Mouse (Mus musculus) hindbrain, embryonic 15.5 days (tissue): ENCODE results near the gene Malrd1. TPM values are rescaled to one million over a fixed set of nuclear protein-coding genes. Genes with fewer than 3 reads are reported as not detected.

Experiments used
- ATAC-seq: fragments of 200-750 bp; cut with Nextera tagmentation; 2 replicates; pipeline ENCODE4 v1.8.0; 2017; ENCODE audit warnings: low read depth, moderate number of reproducible peaks, moderate TSS enrichment; ENCODE audit not compliant: low FRiP score
- H3K27ac ChIP-seq: fragments of 300-500 bp; sonication (generic); replicated peaks from 2 replicates; pipeline ENCODE4 v1.5.1; 2015; ENCODE audit warnings: mild to moderate bottlenecking, inconsistent platforms
- H3K27me3 ChIP-seq: fragments of 300-500 bp; sonication (generic); 2 replicates; pipeline ENCODE4 v1.6.1; 2015; ENCODE audit warnings: control low read depth, inconsistent platforms
- H3K36me3 ChIP-seq: fragments of 300-500 bp; sonication (generic); 2 replicates; pipeline ENCODE4 v1.6.1; 2015; ENCODE audit warnings: control low read depth, inconsistent platforms
- H3K4me1 ChIP-seq: fragments of 300-500 bp; sonication (generic); replicated peaks from 2 replicates; pipeline ENCODE4 v1.6.1; 2015; ENCODE audit warnings: control low read depth, inconsistent platforms
- H3K4me2 ChIP-seq: fragments of 300-500 bp; sonication (generic); 2 replicates; pipeline ENCODE4 v1.6.1; 2015; ENCODE audit warnings: moderate library complexity, mild to moderate bottlenecking, inconsistent platforms
- H3K4me3 ChIP-seq: fragments of 300-500 bp; sonication (generic); 2 replicates; pipeline ENCODE4 v1.5.1; 2015; ENCODE audit warnings: mild to moderate bottlenecking, inconsistent platforms
- H3K9ac ChIP-seq: fragments of 300-500 bp; sonication (generic); 2 replicates; pipeline ENCODE4 v1.6.1; 2015; ENCODE audit warnings: inconsistent platforms
- H3K9me3 ChIP-seq: fragments of 300-500 bp; sonication (generic); 2 replicates; pipeline ENCODE4 v1.6.1; 2016; ENCODE audit warnings: control low read depth, inconsistent platforms
- WGBS: fragments of 180-500 bp; shearing (Covaris S2); methylation state at CpG from one replicate; pipeline ENCODE4 v1.1.7; 2015; 5-methylcytosine and 5-hydroxymethylcytosine counted together
- polyA plus RNA-seq: library from polyadenylated mRNA; unstranded; fragments of >200 nt; fragmentation: Nextera tagmentation; extraction: Ambion mirVana; gene quantifications from 2 replicates; pipeline ENCODE4 v1.2.1, GENCODE M21; 2015

The Malrd1 gene
- polyA plus RNA-seq, 1 experiment from 2014 or later = 0.08 TPM

DNA sequence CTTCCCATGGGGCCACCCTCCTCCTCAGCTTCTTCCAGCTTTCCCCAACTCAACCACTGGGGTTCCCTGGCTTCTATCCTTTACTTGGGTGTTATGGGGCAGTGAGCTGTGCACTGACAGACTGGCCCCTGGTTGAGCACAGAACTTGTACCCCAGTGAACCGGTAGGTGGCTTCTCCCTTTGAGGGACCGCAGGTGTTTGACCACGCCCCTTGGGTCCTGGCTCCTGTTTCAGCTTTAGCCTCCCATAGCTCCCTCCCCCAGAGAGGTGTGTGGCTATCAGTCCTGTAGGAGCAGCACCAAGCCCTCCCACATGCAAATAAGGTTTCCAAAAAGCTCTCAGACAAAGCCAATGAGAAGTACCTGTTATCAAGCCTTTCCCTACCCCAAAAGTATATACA is 584.4 kb downstream of the Malrd1 start:
- Histone ChIP-seq H3K4me1 (no peaks in the 10 kb centered on the region), H3K4me3 (no peak overlapping the region), H3K27me3 (no peaks in the 10 kb centered on the region), H3K36me3 (no peaks in the 10 kb centered on the region), H3K4me2 (no peak overlapping the region), H3K27ac (no peak overlapping the region), H3K9me3 (no peaks in the 10 kb centered on the region), H3K9ac (no peak overlapping the region)
- ATAC-seq = no peak
- WGBS = 57% methylated on average over 3 of the region's 3 CpGs

DNA sequence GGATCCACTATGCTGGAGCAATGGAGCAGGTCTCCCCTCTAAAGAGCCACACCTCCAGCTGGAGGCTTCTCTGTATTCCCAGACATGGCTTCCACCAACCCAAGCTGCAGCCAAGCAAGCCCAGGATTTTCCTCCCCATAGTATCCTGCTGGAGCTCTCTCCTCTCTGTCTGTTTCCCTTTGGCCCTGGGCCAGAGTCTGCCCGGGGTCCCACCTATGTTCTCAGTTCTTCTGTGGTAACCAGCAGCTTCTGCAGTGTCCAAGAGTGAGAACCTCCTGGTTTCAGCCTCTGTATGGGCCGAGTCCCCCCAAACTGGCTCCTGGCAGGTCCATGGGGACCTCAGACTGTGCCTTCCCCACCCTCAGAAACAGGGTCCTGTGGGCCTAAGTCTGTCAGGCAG is 587.1 kb downstream of the Malrd1 start:
- 83% methylated on average over 2 of the region's 2 CpGs for WGBS
- Histone ChIP-seq H3K27me3 (no peaks in the 10 kb centered on the region), H3K27ac (no peak overlapping the region), H3K4me1 (no peaks in the 10 kb centered on the region), H3K4me2 (no peak overlapping the region), H3K9ac (no peak overlapping the region), H3K4me3 (no peak overlapping the region), H3K9me3 (no peaks in the 10 kb centered on the region), H3K36me3 (no peaks in the 10 kb centered on the region)
- no peak for ATAC-seq

DNA sequence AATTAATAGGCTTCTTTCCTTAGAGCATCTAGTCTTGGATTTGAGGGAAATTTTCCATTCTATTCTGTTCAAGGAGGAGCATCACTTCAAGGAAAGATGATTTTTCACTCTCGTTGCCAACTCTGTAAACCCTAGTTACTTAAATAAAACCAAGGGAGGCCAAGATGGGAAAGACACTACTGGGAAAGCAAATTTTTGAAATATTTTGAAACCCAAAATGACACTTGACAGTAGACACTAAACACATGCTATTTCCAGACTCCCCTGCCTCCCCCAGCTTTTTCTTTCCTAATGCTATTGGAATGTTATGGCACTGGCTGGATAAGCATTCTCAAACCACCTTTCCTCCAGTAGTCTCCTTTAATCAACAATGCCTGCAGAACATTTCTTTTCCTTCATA is 621.7 kb downstream of the Malrd1 start:
- Histone ChIP-seq H3K9me3 (no peaks in the 10 kb centered on the region), H3K36me3 (no peaks in the 10 kb centered on the region), H3K4me3 (no peak overlapping the region), H3K27ac (no peak overlapping the region), H3K9ac (no peak overlapping the region), H3K4me2 (no peak overlapping the region), H3K27me3 (no peaks in the 10 kb centered on the region), H3K4me1 (no peaks in the 10 kb centered on the region)
- WGBS = 84% methylated on average over 1 of the region's 1 CpGs
- ATAC-seq = no peak

DNA sequence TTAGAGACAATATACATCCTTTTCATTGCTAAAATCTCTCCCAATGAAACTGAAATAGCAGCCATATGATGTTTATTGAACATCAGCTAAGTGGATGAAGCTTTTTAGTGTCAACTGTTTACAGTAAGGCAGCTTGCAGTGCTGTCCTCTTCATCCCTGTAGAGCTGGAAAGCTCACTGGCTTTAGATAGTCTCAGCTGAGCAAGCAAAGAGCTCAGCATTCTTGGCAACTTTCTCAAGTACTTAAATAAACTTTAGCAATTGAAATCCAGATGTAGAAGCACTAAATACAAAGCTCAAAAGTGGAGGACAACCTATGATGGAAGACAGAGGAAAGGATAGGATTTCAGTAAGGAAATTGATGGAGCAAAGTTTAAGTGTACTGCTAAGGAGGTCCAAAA is 626.3 kb downstream of the Malrd1 start:
- H3K36me3 ChIP-seq = no peaks in the 10 kb centered on the region
- no peak overlapping the region for H3K9ac ChIP-seq
- no peaks in the 10 kb centered on the region for H3K4me1 ChIP-seq

DNA sequence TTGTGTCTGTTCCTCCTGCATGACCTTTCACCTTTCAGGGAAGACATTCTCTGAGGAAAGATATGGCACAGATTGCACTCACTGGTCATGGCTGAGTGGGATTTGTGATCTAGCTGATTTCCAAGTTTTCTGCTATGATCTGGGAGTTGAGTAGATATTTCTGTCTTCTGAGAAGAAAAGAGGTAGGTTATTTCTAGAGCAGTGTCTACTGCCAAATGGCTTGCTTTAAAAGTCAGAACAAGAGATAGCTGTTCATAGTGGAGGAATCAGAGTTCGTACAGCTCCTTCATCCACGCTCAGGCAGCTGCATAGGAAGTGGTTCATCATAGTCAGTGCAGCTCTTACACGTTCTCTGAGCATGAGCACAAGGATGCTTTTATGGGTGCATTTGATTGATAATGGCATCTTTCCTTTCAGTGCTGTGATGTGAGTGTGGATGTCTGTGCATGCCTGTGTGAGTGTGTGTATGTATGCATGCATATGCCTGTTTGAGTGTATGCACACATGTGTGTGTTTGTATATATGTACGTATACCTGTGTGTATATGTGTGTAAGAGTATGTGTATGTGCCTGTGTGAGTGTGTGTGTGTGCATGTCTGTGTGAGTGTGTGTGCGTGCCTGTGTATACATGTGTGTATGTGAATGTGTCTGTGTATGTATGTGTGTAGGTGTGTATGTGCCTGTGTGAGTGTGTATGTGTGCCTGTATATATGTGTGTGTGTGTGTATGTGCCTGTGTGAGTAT is 637.1 kb downstream of the Malrd1 start:
- Histone ChIP-seq H3K4me3 (no peak overlapping the region), H3K4me2 (no peak overlapping the region), H3K9ac (no peak overlapping the region), H3K9me3 (no peaks in the 10 kb centered on the region), H3K36me3 (no peaks in the 10 kb centered on the region), H3K27ac (no peak overlapping the region), H3K4me1 (no peaks in the 10 kb centered on the region), H3K27me3 (no peaks in the 10 kb centered on the region)
- 80% methylated on average over 5 of the region's 5 CpGs for WGBS
- no peak for ATAC-seq

More for the DNA sequence above, 626.3 kb downstream of the Malrd1 start:
- Histone ChIP-seq H3K9me3 (no peaks in the 10 kb centered on the region), H3K4me3 (no peak overlapping the region), H3K27me3 (no peaks in the 10 kb centered on the region), H3K27ac (no peak overlapping the region), H3K4me2 (no peak overlapping the region)
- no peak for ATAC-seq

DNA sequence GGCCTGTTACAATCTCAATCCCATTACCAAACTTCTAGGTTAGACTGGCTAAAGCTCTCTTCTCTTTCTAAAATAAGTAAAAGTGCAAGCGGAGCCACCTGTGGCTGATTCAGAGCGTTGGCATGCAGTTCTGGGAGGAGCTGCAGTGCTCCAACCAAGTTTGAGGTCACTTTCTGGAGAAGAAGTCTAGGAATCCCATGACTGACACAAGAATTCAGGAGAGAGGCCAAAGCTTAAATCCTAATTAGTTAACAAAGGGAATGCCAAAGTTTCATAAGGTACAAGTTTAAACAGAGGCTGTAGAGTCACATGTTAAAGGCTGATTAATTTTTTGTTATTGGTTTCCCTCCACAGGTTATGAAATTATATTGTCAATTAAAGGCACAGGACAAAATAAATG is 642.3 kb downstream of the Malrd1 start:
- H3K9me3 ChIP-seq = no peaks in the 10 kb centered on the region
- H3K36me3 ChIP-seq = no peaks in the 10 kb centered on the region
- no peak overlapping the region for H3K9ac ChIP-seq
- WGBS = 83% methylated on average over 2 of the region's 2 CpGs
- ATAC-seq = no peak
- H3K4me2 ChIP-seq = no peak overlapping the region
- no peak overlapping the region for H3K4me3 ChIP-seq
- H3K27ac ChIP-seq = no peak overlapping the region
- no peaks in the 10 kb centered on the region for H3K27me3 ChIP-seq
- no peaks in the 10 kb centered on the region for H3K4me1 ChIP-seq

DNA sequence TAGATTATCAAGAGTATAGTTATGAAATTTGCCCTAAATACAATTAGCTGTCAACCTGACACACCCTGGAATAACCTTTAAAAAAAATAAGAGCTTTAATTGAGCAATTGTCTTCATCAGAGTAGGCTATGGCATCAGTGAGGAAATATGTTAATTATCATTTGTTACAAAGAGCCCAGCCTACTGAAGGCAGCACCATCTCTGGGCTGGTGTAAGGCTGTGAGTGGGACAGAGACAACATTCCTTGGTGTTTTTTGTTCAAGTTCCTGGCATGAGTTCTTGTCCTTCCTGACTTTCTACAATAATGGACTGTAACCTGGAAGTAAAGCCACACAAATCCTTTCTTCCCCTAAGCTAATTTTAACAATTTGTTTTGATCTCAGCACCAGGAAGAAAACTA is 645.8 kb downstream of the Malrd1 start:
- no peaks in the 10 kb centered on the region for H3K4me1 ChIP-seq
- H3K4me2 ChIP-seq = no peak overlapping the region
- H3K36me3 ChIP-seq = no peaks in the 10 kb centered on the region
- no peak overlapping the region for H3K9ac ChIP-seq
- no peak for ATAC-seq
- no peaks in the 10 kb centered on the region for H3K9me3 ChIP-seq
- H3K27me3 ChIP-seq = no peaks in the 10 kb centered on the region
- no peak overlapping the region for H3K27ac ChIP-seq
- no peak overlapping the region for H3K4me3 ChIP-seq

DNA sequence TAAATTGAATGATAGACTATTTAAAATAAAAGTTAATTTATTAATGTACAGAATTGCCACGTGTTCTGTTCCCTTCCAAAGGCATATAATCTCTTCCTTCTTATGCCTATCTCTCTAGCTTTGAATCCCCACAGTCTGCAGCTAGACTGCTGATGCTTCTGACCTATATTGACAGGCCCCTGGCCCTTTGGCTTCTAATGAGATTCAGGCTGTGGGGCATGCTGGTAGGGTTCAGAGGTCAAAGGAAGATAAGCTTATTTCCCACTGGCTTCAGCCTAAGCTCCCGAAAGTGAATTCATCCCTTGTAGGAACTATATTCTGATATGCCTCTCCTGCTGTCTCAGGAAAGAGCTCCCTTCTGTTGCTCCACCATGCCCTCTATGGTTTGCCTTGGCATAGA is 647.1 kb downstream of the Malrd1 start:
- no peak for ATAC-seq
- Histone ChIP-seq H3K4me2 (no peak overlapping the region), H3K27me3 (no peaks in the 10 kb centered on the region)

DNA sequence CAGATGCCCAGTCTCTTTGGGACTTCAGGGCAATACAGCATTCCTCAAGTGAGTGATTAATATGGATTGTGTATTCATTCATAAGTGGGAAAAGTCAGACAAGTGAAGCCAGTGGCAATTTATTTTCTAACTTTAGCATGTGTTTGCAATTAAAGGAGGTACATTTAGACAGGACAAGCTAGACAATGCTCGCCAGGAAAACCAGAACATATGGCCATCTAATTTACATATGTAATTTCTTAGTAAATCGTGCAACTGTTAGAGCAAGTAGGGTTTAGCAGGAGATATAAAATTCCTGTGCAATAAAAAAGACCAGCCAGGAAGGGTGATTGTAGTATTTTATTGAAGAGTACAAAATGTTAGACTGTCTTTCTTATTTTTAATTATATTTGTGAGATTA is 655.9 kb downstream of the Malrd1 start:
- H3K36me3 ChIP-seq = no peaks in the 10 kb centered on the region
- H3K4me3 ChIP-seq = no peak overlapping the region
- no peak overlapping the region for H3K9ac ChIP-seq
- no peak overlapping the region for H3K27ac ChIP-seq
- no peaks in the 10 kb centered on the region for H3K9me3 ChIP-seq
- no peak for ATAC-seq
- H3K4me2 ChIP-seq = no peak overlapping the region
- 49% methylated on average over 2 of the region's 2 CpGs for WGBS
- no peaks in the 10 kb centered on the region for H3K4me1 ChIP-seq
- H3K27me3 ChIP-seq = no peaks in the 10 kb centered on the region

More for the DNA sequence above, 647.1 kb downstream of the Malrd1 start:
- Histone ChIP-seq H3K4me3 (no peak overlapping the region), H3K9me3 (no peaks in the 10 kb centered on the region), H3K27ac (no peak overlapping the region), H3K36me3 (no peaks in the 10 kb centered on the region), H3K9ac (no peak overlapping the region), H3K4me1 (no peaks in the 10 kb centered on the region)
- WGBS = 43% methylated on average over 2 of the region's 2 CpGs

DNA sequence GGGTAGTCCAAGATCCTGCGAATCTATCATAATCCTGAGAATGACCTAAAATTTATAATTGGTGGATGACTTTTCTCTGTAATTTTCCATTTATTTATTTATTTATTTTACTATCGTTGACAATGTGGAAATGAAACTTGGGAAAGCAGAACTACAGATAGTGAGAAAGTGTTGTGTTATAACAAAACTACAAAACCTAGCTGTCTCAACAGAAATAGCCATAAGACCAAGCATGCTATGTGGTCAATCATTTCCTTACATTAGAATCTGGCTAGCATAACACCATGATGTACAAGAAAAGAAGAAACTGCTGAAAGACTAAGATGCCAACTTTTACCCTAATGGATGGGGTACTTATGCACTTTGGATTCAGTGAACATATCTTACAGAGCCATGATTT is 656.9 kb downstream of the Malrd1 start:
- Histone ChIP-seq H3K9ac (no peak overlapping the region), H3K27me3 (no peaks in the 10 kb centered on the region), H3K36me3 (no peaks in the 10 kb centered on the region), H3K9me3 (no peaks in the 10 kb centered on the region), H3K4me3 (no peak overlapping the region), H3K27ac (no peak overlapping the region), H3K4me2 (no peak overlapping the region), H3K4me1 (no peaks in the 10 kb centered on the region)
- WGBS = 91% methylated on average over 2 of the region's 2 CpGs
- no peak for ATAC-seq

DNA sequence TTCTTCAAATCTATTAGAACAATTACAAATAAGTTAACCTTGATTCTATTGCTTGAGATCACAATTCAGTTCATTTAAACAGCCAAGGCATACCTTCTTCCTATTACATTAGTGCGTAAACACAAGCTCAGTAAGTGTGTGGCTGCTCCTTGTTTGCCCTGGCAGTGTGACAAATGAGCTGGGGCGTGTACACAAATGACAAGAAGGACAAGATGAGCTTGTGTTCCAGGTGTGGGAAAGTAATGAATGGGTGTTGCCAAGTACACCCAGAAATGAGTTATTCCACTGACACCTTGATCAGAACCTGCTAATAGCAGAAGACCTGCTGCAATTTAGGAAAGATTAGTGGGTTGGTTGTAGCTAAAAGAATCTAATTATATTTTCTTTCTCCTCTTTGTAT is 683.7 kb downstream of the Malrd1 start:
- WGBS = 73% methylated on average over 2 of the region's 2 CpGs
- H3K4me3 ChIP-seq = no peak overlapping the region
- H3K4me2 ChIP-seq = no peak overlapping the region
- no peaks in the 10 kb centered on the region for H3K9me3 ChIP-seq
- H3K9ac ChIP-seq = no peak overlapping the region
- no peaks in the 10 kb centered on the region for H3K27me3 ChIP-seq
- H3K36me3 ChIP-seq = no peaks in the 10 kb centered on the region
- no peak overlapping the region for H3K27ac ChIP-seq
- ATAC-seq = no peak
- no peaks in the 10 kb centered on the region for H3K4me1 ChIP-seq

DNA sequence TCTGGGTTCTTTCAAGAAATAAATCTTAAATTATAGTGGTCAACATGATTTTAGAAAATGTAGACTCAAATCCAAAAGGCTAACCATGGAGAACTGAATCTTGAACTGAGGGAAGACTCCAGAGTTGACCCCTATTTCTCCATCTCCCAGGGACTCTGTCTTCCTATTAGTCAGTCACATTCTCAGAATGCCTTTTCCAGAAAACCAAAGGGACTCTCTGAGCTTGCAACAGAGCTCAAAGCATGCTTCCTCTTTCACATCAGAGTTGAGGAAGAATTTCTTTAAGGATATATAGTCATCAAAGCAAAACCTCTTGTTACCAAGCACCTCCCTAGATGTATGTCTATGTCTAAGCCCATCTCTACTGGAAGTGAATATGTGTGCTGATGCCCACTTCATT is 686.5 kb downstream of the Malrd1 start:
- no peaks in the 10 kb centered on the region for H3K9me3 ChIP-seq
- no peak for ATAC-seq
- H3K4me3 ChIP-seq = no peak overlapping the region
- no peak overlapping the region for H3K4me2 ChIP-seq
- no peaks in the 10 kb centered on the region for H3K36me3 ChIP-seq
- H3K27me3 ChIP-seq = no peaks in the 10 kb centered on the region
- H3K9ac ChIP-seq = no peak overlapping the region
- H3K27ac ChIP-seq = no peak overlapping the region
- H3K4me1 ChIP-seq = no peaks in the 10 kb centered on the region

DNA sequence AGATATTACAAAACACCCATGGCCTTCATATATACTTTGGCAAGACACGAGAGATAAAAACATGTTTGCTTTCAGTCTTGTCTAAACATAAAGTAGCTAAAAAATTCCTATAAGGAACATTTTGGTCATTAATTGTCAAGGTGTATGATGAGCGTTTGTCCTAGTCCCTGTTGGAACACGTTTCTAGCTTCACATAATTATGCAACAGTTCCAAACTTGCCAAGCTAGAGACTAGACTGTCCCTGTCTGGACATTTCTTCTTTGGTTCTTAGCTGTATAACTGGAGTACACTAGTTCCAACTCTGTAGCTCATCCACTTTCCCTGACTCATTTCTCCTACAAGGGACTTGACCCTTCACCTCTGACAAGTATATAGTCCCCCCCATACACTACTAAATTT is 687.8 kb downstream of the Malrd1 start:
- H3K4me3 ChIP-seq = no peak overlapping the region
- H3K27me3 ChIP-seq = no peaks in the 10 kb centered on the region
- no peaks in the 10 kb centered on the region for H3K4me1 ChIP-seq
- no peak overlapping the region for H3K9ac ChIP-seq
- 90% methylated on average over 3 of the region's 3 CpGs for WGBS
- H3K4me2 ChIP-seq = no peak overlapping the region
- H3K9me3 ChIP-seq = no peaks in the 10 kb centered on the region
- no peak overlapping the region for H3K27ac ChIP-seq
- no peaks in the 10 kb centered on the region for H3K36me3 ChIP-seq
- no peak for ATAC-seq
